ENCODE assay signal across 17 mouse cellular contexts in genomic region chr10:43815291-43815690, GRCm38 (mm10).
A peak's percentile ranks its signal among the peaks of the same experiment; 100 is the strongest.
DNase-seq lines count a peak whose midpoint lies in the region; ATAC-seq and TF ChIP-seq lines count a peak whose summit lies in the region.
"Had no signal": no experiment of that assay in that cellular context is flagged by ENCODE, and none has a peak within 500 bp of the region (broad histone marks: within the 10 kb centered on the region; RNA-seq: fewer than 3 reads in every experiment).

No protein-coding gene starts in this region.

- TF ChIP-seq EP300 in stomach, postnatal 0 days (optimal IDR thresholded peaks at IDR 0.05) = no peak

- WGBS in intestine, embryonic 14.5 days = 40% methylated on average over 5 of the region's 5 CpGs
- 22% methylated on average over 5 of the region's 5 CpGs for WGBS in intestine, postnatal 0 days
- 35% methylated on average over 5 of the region's 5 CpGs for WGBS in liver, embryonic 16.5 days (ENCODE audit: insufficient replicate concordance)
- WGBS in stomach, postnatal 0 days = 24% methylated on average over 5 of the region's 5 CpGs

- no peak overlapping the region for H3K27ac ChIP-seq in intestine, embryonic 14.5 days (ENCODE audit: low read depth)
- no peak overlapping the region for H3K27ac ChIP-seq in intestine, postnatal 0 days (ENCODE audit: low read depth, low read length)
- no peak overlapping the region for H3K27ac ChIP-seq in liver, embryonic 16.5 days (ENCODE audit: low read length)
- H3K27ac ChIP-seq in stomach, postnatal 0 days (replicated peaks) = no peak overlapping the region
- H3K27ac ChIP-seq: embryonic facial prominence, embryonic 12.5 days; forebrain, embryonic 10.5 days; limb, embryonic 10.5 days; midbrain, embryonic 12.5 days; neural tube, embryonic 15.5 days had no signal

- no peak for TF ChIP-seq CTCF in intestine, postnatal 0 days (IDR thresholded peaks at IDR 0.05; ENCODE audit: low read depth)
- no peak for TF ChIP-seq CTCF in stomach, postnatal 0 days (IDR thresholded peaks at IDR 0.05; ENCODE audit: low read depth)

- H3K36me3 ChIP-seq in intestine, embryonic 14.5 days (ENCODE audit: control insufficient read depth, insufficient read depth, low read length) = no peaks in the 10 kb centered on the region
- H3K36me3 ChIP-seq in intestine, postnatal 0 days (ENCODE audit: control insufficient read depth, insufficient read depth) = no peaks in the 10 kb centered on the region
- H3K36me3 ChIP-seq in liver, embryonic 16.5 days (ENCODE audit: control insufficient read depth, insufficient read depth) = no peaks in the 10 kb centered on the region
- no peaks in the 10 kb centered on the region for H3K36me3 ChIP-seq in stomach, postnatal 0 days (ENCODE audit: control insufficient read depth, insufficient read depth, low read length)
- H3K36me3 ChIP-seq: embryonic facial prominence, embryonic 12.5 days; forebrain, embryonic 10.5 days; limb, embryonic 10.5 days; midbrain, embryonic 12.5 days; neural tube, embryonic 15.5 days had no signal

- H3K4me1 ChIP-seq in intestine, embryonic 14.5 days (replicated peaks; ENCODE audit: control insufficient read depth, insufficient read depth, low read length) = no peaks in the 10 kb centered on the region
- no peaks in the 10 kb centered on the region for H3K4me1 ChIP-seq in intestine, postnatal 0 days (replicated peaks; ENCODE audit: control insufficient read depth, insufficient read depth, low read length)
- peaks cover 5% of the 10 kb centered on the region; the same call in 1 of the 2 replicates for H3K4me1 ChIP-seq in liver, embryonic 16.5 days (ENCODE audit: control insufficient read depth, low read depth, low read length)
- H3K4me1 ChIP-seq in stomach, postnatal 0 days (replicated peaks; ENCODE audit: control insufficient read depth, insufficient read depth) = no peaks in the 10 kb centered on the region
- H3K4me1 ChIP-seq: embryonic facial prominence, embryonic 12.5 days; forebrain, embryonic 10.5 days; midbrain, embryonic 12.5 days; neural tube, embryonic 15.5 days had no signal

- DNase-seq in intestine, embryonic 14.5 days (ENCODE audit: low spot score) = peak; percentile 50
- peak; percentile 71 to 76 for DNase-seq in spleen, postnatal 36 days (ENCODE audit: low spot score in 2 of 2)
- no peak for DNase-seq in spleen, postnatal 14 days (ENCODE audit: low spot score in 2 of 2)
- peak; percentile 45 for DNase-seq in stomach, postnatal 0 days (ENCODE audit: low spot score)
- DNase-seq in layer of hippocampus, postnatal 14 days (ENCODE audit: low spot score in 2 of 2) = no peak
- DNase-seq in right cerebral cortex, postnatal 36 days (ENCODE audit: low spot score in 2 of 2) = no peak
- DNase-seq: cerebellum, adult 11-12 months; kidney, postnatal 36 days had no signal

- H3K4me2 ChIP-seq in intestine, embryonic 14.5 days (ENCODE audit: low read length) = no peak overlapping the region
- H3K4me2 ChIP-seq in intestine, postnatal 0 days (replicated peaks; ENCODE audit: low read depth) = no peak overlapping the region
- no peak overlapping the region for H3K4me2 ChIP-seq in liver, embryonic 16.5 days (ENCODE audit: low read depth, low read length)
- H3K4me2 ChIP-seq in stomach, postnatal 0 days (replicated peaks; ENCODE audit: low read depth) = no peak overlapping the region
- H3K4me2 ChIP-seq: embryonic facial prominence, embryonic 12.5 days; midbrain, embryonic 12.5 days; neural tube, embryonic 15.5 days had no signal

- peak; percentile 75; the same call in 1 of the 2 replicates for ATAC-seq in intestine, embryonic 14.5 days (replicated peaks; ENCODE audit: low FRiP score, low TSS enrichment, low read depth)
- no peak for ATAC-seq in intestine, postnatal 0 days
- ATAC-seq in liver, embryonic 16.5 days (ENCODE audit: low read depth) = peak; percentile 79
- ATAC-seq in stomach, postnatal 0 days (ENCODE audit: low FRiP score, low TSS enrichment) = peak; percentile 81
- ATAC-seq: inflammation-experienced regulatory T-cells, adult 6 months; lung, postnatal 0 days had no signal

- no peak overlapping the region for H3K9ac ChIP-seq in intestine, embryonic 14.5 days (ENCODE audit: low read length)
- H3K9ac ChIP-seq in intestine, postnatal 0 days (ENCODE audit: low read depth, low read length) = no peak overlapping the region
- H3K9ac ChIP-seq in liver, embryonic 16.5 days (ENCODE audit: low read depth, low read length) = no peak overlapping the region
- no peak overlapping the region for H3K9ac ChIP-seq in stomach, postnatal 0 days (ENCODE audit: low read length)
- H3K9ac ChIP-seq: embryonic facial prominence, embryonic 12.5 days; midbrain, embryonic 12.5 days; neural tube, embryonic 15.5 days had no signal

- H3K9me3 ChIP-seq in intestine, embryonic 14.5 days (ENCODE audit: control insufficient read depth, low read length) = no peaks in the 10 kb centered on the region
- no peaks in the 10 kb centered on the region for H3K9me3 ChIP-seq in intestine, postnatal 0 days (ENCODE audit: control insufficient read depth)
- no peaks in the 10 kb centered on the region for H3K9me3 ChIP-seq in liver, embryonic 16.5 days (replicated peaks; ENCODE audit: control insufficient read depth, low read length)
- no peaks in the 10 kb centered on the region for H3K9me3 ChIP-seq in stomach, postnatal 0 days (ENCODE audit: control insufficient read depth, low read length)
- H3K9me3 ChIP-seq: embryonic facial prominence, embryonic 12.5 days; forebrain, embryonic 10.5 days; limb, embryonic 10.5 days; midbrain, embryonic 12.5 days; neural tube, embryonic 15.5 days had no signal

- no peaks in the 10 kb centered on the region for H3K27me3 ChIP-seq in intestine, embryonic 14.5 days (replicated peaks; ENCODE audit: control insufficient read depth, insufficient read depth, low read length)
- no peaks in the 10 kb centered on the region for H3K27me3 ChIP-seq in intestine, postnatal 0 days (replicated peaks; ENCODE audit: control insufficient read depth, insufficient read depth, low read length)
- H3K27me3 ChIP-seq in liver, embryonic 16.5 days (ENCODE audit: control insufficient read depth, insufficient read depth, low read depth, low read length) = no peaks in the 10 kb centered on the region
- H3K27me3 ChIP-seq in stomach, postnatal 0 days (ENCODE audit: control insufficient read depth, insufficient read depth, low read length) = no peaks in the 10 kb centered on the region
- H3K27me3 ChIP-seq: embryonic facial prominence, embryonic 12.5 days; midbrain, embryonic 12.5 days; neural tube, embryonic 15.5 days had no signal

- H3K4me3 ChIP-seq in intestine, embryonic 14.5 days (ENCODE audit: low read depth, low read length) = no peak overlapping the region
- H3K4me3 ChIP-seq in intestine, postnatal 0 days (ENCODE audit: low read depth, low read length) = no peak overlapping the region
- H3K4me3 ChIP-seq in liver, embryonic 16.5 days (ENCODE audit: low read depth, low read length) = no peak overlapping the region
- no peak overlapping the region for H3K4me3 ChIP-seq in stomach, postnatal 0 days (ENCODE audit: low read depth, low read length)
- H3K4me3 ChIP-seq: embryonic facial prominence, embryonic 12.5 days; forebrain, embryonic 10.5 days; limb, embryonic 10.5 days; midbrain, embryonic 12.5 days; neural tube, embryonic 15.5 days had no signal

Comparison
In these comparisons a context has a peak if more than half of its experiments do, and no peak if none do; other contexts are left out.
1. DNase-seq: peak in intestine, embryonic 14.5 days (single experiment), spleen, postnatal 36 days (2 of 2) and stomach, postnatal 0 days (single experiment); none in spleen, postnatal 14 days (0 of 2), layer of hippocampus, postnatal 14 days (0 of 2) and right cerebral cortex, postnatal 36 days (0 of 2).